Mouse (Mus musculus): ENCODE data around the gene Slc50a1. TPM values are rescaled to one million over a fixed set of nuclear protein-coding genes. Genes with fewer than 3 reads are reported as not detected.

The Slc50a1 gene
- polyA plus RNA-seq, 1 experiment from 2014 or later: 40.6 TPM

DNA sequence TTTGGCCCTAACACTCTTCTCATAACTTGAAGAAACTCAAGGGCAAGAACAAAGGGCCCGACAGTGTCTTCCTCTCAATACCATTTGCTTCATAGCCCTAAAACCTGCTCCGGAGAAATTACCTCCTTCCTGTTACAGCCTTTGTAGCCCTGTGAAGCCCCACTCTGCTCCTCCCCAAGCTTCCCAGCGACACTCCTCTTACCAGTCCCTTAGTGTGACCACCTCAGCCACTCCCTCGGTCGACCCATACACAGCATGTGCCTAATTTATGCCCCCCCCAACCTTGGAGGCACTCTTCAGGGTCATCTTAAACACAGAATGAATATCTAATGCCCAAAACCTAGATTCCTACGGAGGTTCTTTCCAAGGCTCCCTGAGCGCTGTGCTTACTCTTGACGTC, 8.3 kb upstream of the Slc50a1 start:
- Histone ChIP-seq H3K4me1 (peaks cover 41% of the 10 kb centered on the region), H3K4me2 (replicated peaks) (peak overlapping the region; percentile 92), H3K27me3 (peaks cover 5% of the 10 kb centered on the region; the same call in 1 of the 2 replicates), H3K36me3 (no peaks in the 10 kb centered on the region), H3K27ac (replicated peaks) (0 out of 2 replicates have a peak overlapping the region, but pooled peaks have one; percentile 53), H3K9ac (replicated peaks) (no peak overlapping the region; the same call in 1 of the 2 replicates), H3K4me3 (peak overlapping the region; percentile 49), H3K9me3 (no peaks in the 10 kb centered on the region)
- WGBS: 37% methylated on average over 8 of the region's 8 CpGs
- ATAC-seq (replicated peaks): no peak

DNA sequence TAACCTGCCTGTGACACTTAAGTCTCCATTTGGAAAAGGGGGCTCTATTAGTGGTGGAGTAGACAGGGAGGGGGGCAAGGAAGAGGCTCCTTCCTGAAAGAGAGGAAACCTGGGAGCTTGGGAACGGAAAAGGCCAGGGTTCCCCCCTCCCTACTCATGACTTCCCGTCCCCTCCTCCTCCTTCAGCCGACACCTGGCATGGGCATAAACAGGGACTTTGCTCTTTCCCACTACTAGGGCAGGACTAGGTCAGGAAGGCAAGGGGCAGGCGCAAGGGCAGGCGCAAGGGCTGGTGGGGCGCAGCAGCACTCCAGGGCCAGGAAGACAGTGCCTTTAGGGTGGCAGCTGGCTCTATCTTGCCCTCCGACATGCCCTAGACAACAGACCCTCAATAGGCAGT, 7.7 kb upstream of the Slc50a1 start:
- no peaks in the 10 kb centered on the region for H3K9me3 ChIP-seq
- no peak overlapping the region for H3K27ac ChIP-seq (replicated peaks)
- 78% methylated on average over 7 of the region's 7 CpGs for WGBS
- H3K36me3 ChIP-seq: no peaks in the 10 kb centered on the region
- H3K27me3 ChIP-seq: peaks cover 5% of the 10 kb centered on the region; the same call in 1 of the 2 replicates
- peaks cover 41% of the 10 kb centered on the region for H3K4me1 ChIP-seq
- peak overlapping the region; percentile 49; the same call in 1 of the 2 replicates for H3K4me3 ChIP-seq
- H3K4me2 ChIP-seq (replicated peaks): no peak overlapping the region
- ATAC-seq (replicated peaks): no peak
- H3K9ac ChIP-seq (replicated peaks): no peak overlapping the region

DNA sequence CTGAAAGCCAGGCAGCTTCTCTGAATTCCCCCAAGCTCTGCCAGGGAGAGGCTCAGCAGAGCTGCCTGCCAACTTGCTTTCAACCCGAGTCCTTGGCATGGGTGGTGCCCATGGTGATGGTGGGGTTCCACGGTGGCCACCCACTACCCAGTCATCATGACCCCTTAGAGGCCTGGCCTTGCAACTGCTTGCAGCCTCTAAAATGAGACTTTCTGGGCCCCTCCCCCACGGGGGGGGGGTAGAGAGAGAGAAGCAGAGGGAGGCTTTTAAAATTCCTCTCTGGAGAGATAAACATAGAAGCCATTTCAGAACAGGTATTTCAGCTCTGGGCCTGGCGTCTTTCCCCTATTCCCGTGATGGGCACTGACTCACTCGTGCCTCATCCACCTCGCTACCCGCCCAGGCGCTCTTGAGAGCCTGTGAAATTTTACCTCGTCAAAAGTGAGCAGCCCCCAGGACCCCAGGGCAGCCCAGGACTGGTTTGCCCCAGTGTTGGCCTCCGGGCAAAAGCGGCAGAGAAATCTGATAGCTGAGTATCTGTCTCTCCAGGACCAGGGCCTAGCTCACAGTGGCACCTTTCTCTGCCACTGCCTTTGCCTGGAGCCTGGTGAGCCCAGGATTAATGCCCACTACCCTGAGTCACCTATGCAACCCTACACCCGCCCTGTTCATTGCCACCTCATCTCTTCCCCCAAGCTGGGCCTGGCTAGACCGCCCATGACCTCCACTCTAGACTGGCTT, 7.1 kb upstream of the Slc50a1 start:
- no peaks in the 10 kb centered on the region for H3K9me3 ChIP-seq
- peaks cover 41% of the 10 kb centered on the region for H3K4me1 ChIP-seq
- no peak overlapping the region for H3K4me3 ChIP-seq
- no peak overlapping the region for H3K4me2 ChIP-seq (replicated peaks)
- peaks cover 5% of the 10 kb centered on the region; the same call in 1 of the 2 replicates for H3K27me3 ChIP-seq
- ATAC-seq (replicated peaks): no peak
- no peaks in the 10 kb centered on the region for H3K36me3 ChIP-seq
- H3K27ac ChIP-seq (replicated peaks): no peak overlapping the region
- WGBS: 52% methylated on average over 14 of the region's 14 CpGs
- H3K9ac ChIP-seq (replicated peaks): no peak overlapping the region

GRCm38 (mm10) chr3:89276061-89276460, 5.7 kb upstream of the Slc50a1 start:
- no peaks in the 10 kb centered on the region for H3K27me3 ChIP-seq
- H3K4me1 ChIP-seq: peaks cover 28% of the 10 kb centered on the region
- 94% methylated on average over 13 of the region's 13 CpGs for WGBS
- no peak overlapping the region for H3K27ac ChIP-seq (replicated peaks)
- H3K9me3 ChIP-seq: no peaks in the 10 kb centered on the region
- no peak for ATAC-seq (replicated peaks)
- H3K36me3 ChIP-seq: no peaks in the 10 kb centered on the region
- no peak overlapping the region for H3K9ac ChIP-seq (replicated peaks)
- H3K4me2 ChIP-seq (replicated peaks): no peak overlapping the region
- no peak overlapping the region for H3K4me3 ChIP-seq

GRCm38 (mm10) chr3:89271760-89272159, 1.4 kb upstream of the Slc50a1 start:
- H3K36me3 ChIP-seq: no peaks in the 10 kb centered on the region
- 48% methylated on average over 6 of the region's 6 CpGs for WGBS
- H3K9me3 ChIP-seq: no peaks in the 10 kb centered on the region
- H3K27me3 ChIP-seq: no peaks in the 10 kb centered on the region
- no peak overlapping the region for H3K4me2 ChIP-seq (replicated peaks)
- no peak for ATAC-seq (replicated peaks)
- H3K9ac ChIP-seq (replicated peaks): no peak overlapping the region
- peaks cover 36% of the 10 kb centered on the region for H3K4me1 ChIP-seq
- no peak overlapping the region for H3K27ac ChIP-seq (replicated peaks)
- H3K4me3 ChIP-seq: no peak overlapping the region

GRCm38 (mm10) chr3:89270891-89271290, 521 bp upstream of the Slc50a1 start:
- WGBS: 53% methylated on average over 6 of the region's 6 CpGs
- H3K9ac ChIP-seq (replicated peaks): peak overlapping the region; percentile 76
- H3K9me3 ChIP-seq: no peaks in the 10 kb centered on the region
- no peaks in the 10 kb centered on the region for H3K27me3 ChIP-seq
- no peak for ATAC-seq (replicated peaks)
- H3K4me1 ChIP-seq: peaks cover 40% of the 10 kb centered on the region
- H3K36me3 ChIP-seq: no peaks in the 10 kb centered on the region
- H3K4me3 ChIP-seq: peak overlapping the region; percentile 60
- H3K4me2 ChIP-seq (replicated peaks): peak overlapping the region; percentile 87
- peak overlapping the region; percentile 72 for H3K27ac ChIP-seq (replicated peaks)

DNA sequence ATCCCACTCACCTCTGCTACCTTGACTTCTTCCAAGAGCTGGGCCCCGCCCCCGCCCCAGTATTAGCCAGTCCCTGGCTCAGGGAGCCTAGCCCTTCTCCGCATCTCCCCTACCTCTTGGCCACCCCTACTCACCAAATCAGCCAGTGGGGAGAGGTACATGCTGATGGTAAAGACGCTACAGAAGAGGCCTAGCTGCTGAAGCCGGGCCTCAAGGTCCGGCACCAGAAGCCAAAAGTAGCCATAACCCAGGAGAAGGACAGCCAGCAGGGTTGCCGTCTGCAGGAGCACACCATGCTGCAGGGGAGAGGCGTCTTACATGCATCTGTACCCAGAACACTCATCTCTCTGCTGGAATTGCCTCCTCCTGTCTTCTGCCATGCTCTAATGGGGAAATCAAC, 1.5 kb downstream of the Slc50a1 start:
- H3K9ac ChIP-seq (replicated peaks): no peak overlapping the region

DNA sequence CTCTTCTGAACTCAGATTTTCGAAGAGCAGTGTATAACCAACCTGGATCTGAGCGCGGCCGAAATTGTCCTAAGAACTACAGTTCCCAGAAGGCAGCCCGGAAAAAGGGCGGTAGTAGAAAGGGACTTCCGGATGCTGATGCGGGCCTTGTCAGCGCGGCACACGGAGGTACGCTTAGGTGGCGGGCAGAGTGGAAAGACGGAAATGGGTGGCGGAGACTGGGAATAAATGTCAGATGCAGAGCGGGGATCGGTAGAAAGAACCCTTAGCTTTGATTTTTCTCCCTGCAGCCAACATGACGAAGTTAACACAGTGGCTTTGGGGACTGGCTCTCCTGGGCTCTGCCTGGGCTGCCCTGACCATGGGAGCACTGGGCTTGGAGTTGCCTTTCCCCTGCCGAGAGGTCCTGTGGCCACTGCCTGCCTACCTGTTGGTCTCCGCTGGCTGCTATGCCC, 3.9 kb downstream of the Slc50a1 start:
- H3K36me3 ChIP-seq: no peaks in the 10 kb centered on the region
- H3K9me3 ChIP-seq: no peaks in the 10 kb centered on the region
- H3K27me3 ChIP-seq: no peaks in the 10 kb centered on the region
- under 1% methylated on average over 20 of the region's 20 CpGs for WGBS
- H3K27ac ChIP-seq (replicated peaks): peak overlapping the region; percentile 74
- peak overlapping the region; percentile 76 for H3K9ac ChIP-seq (replicated peaks)
- H3K4me3 ChIP-seq: peak overlapping the region; percentile 62
- H3K4me1 ChIP-seq: peaks cover 41% of the 10 kb centered on the region
- H3K4me2 ChIP-seq (replicated peaks): peak overlapping the region; percentile 89
- ATAC-seq (replicated peaks): peak; percentile 92

More for the DNA sequence above, 1.5 kb downstream of the Slc50a1 start:
- Histone ChIP-seq H3K9me3 (no peaks in the 10 kb centered on the region), H3K36me3 (no peaks in the 10 kb centered on the region), H3K27ac (replicated peaks) (no peak overlapping the region), H3K4me3 (no peak overlapping the region), H3K4me1 (peaks cover 41% of the 10 kb centered on the region), H3K27me3 (no peaks in the 10 kb centered on the region), H3K4me2 (replicated peaks) (no peak overlapping the region)
- WGBS: 51% methylated on average over 8 of the region's 8 CpGs
- no peak for ATAC-seq (replicated peaks)

- Histone ChIP-seq H3K4me3 (no peak overlapping the region), H3K27me3 (no peaks in the 10 kb centered on the region), H3K4me2 (replicated peaks) (no peak overlapping the region), H3K9me3 (no peaks in the 10 kb centered on the region), H3K27ac (replicated peaks) (no peak overlapping the region), H3K4me1 (peaks cover 12% of the 10 kb centered on the region), H3K9ac (replicated peaks) (no peak overlapping the region), H3K36me3 (no peaks in the 10 kb centered on the region)
- ATAC-seq (replicated peaks): no peak
- 76% methylated on average over 10 of the region's 10 CpGs for WGBS
These were observed 8.0 kb downstream of the Slc50a1 start for GRCm38 (mm10) chr3:89262417-89262816.

DNA sequence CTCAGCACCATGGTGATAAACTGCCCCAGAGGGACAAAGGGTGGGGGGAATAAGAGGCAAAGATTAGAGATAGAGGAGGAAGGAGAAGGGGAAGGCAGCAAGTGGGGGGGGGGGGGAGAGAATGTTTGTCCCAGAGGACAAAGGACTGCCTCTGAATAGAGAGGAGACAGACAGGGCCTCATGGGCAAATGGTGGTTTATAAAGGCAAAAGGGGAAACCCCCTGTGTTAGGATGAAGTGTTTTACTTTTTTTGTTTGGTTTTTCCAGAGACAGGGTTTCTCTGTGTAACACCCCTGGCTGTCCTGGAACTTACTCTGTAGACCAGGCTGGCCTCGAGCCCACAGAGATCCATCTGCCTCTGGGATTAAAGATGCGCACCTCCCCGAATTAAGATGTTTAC, 10.2 kb downstream of the Slc50a1 start:
- Histone ChIP-seq H3K27ac (replicated peaks) (no peak overlapping the region), H3K4me1 (no peaks in the 10 kb centered on the region), H3K9me3 (no peaks in the 10 kb centered on the region), H3K27me3 (no peaks in the 10 kb centered on the region), H3K9ac (replicated peaks) (no peak overlapping the region), H3K4me3 (no peak overlapping the region), H3K4me2 (replicated peaks) (no peak overlapping the region), H3K36me3 (no peaks in the 10 kb centered on the region)
- 65% methylated on average over 3 of the region's 3 CpGs for WGBS
- ATAC-seq (replicated peaks): no peak

GRCm38 (mm10) chr3:89259076-89259475, 11.3 kb downstream of the Slc50a1 start, which contains the start of gene Dpm3:
Gene Dpm3, plus strand, starts transcription at chr3:89259358.
- 57% methylated on average over 7 of the region's 7 CpGs for WGBS
- no peak for ATAC-seq (replicated peaks)
- H3K9ac ChIP-seq (replicated peaks): no peak within 1 kb of the TSS
- no peaks in the 10 kb centered on the region for H3K9me3 ChIP-seq
- H3K27me3 ChIP-seq: no peaks in the 10 kb centered on the region
- H3K4me1 ChIP-seq: no peaks in the 10 kb centered on the region
- no peak within 1 kb of the TSS for H3K27ac ChIP-seq (replicated peaks)
- H3K4me2 ChIP-seq (replicated peaks): no peak within 1 kb of the TSS
- H3K4me3 ChIP-seq: no peak within 1 kb of the TSS
- H3K36me3 ChIP-seq: no peaks in the 10 kb centered on the region

DNA sequence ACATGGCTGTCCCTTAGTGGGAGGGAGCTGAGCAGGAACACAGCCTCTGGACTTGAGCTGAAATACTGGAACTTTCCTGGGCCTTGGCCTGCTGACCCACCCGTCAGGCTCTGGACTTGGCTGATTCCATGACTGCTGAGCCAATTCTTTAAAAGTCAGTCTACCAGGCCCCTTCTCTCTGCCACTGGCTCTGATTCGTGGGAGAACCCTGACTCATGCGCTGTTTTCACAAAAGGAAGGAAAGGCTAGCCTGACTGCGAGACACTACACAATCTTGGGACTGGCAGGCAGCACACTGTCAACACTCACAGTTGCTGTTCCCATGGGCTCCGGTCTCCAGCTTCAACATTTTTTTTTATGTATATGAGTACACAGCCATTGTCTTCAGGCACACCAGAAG, 14.2 kb downstream of the Slc50a1 start:
- H3K4me1 ChIP-seq: peaks cover 5% of the 10 kb centered on the region; the same call in 1 of the 2 replicates
- 81% methylated on average over 5 of the region's 5 CpGs for WGBS
- H3K36me3 ChIP-seq: no peaks in the 10 kb centered on the region
- H3K9ac ChIP-seq (replicated peaks): no peak overlapping the region
- no peaks in the 10 kb centered on the region for H3K27me3 ChIP-seq
- no peaks in the 10 kb centered on the region for H3K9me3 ChIP-seq
- no peak overlapping the region for H3K4me2 ChIP-seq (replicated peaks)
- no peak overlapping the region for H3K4me3 ChIP-seq
- ATAC-seq (replicated peaks): no peak
- H3K27ac ChIP-seq (replicated peaks): no peak overlapping the region

Measured in forebrain, embryonic 15.5 days (tissue).